Mouse (Mus musculus): ENCODE results near the gene Sox1. TPM values are rescaled to one million over a fixed set of nuclear protein-coding genes. Genes with fewer than 3 reads are reported as not detected.

Gene Sox1
- polyA plus RNA-seq, 1 experiment: not detected

DNA sequence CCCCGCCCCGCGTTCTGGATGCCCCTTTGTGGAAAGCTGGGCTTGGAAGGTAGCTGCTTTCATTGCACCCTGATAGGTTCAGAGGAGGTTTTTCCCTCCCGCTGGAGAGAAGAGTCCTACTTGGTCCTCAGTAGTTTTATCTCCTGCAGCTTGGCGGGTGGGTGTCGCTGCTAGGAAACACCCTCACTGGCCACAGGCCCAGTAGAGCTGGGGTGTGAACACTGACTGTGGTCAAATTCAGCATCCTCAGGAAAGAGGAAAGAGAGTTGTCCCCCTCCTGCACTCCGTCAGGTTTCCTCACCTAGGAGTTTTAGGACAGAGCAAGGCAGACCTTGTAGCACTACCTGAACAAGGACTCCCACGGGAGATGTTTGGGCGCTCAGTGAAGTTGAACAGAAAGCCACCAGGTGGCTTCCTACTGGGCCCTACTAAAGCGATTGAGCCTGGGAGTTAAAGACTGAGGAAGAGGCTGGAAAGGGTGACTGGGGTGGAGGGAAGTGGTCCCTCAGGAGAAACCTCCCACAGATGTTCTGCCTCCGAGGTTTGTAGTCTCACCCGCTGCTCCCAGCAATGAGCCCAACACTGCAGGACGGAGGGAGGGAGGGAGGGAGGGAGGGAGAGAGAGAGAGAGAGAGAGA, 7.8 kb upstream of the Sox1 start:
- WGBS: 3% methylated on average over 13 of the region's 13 CpGs
- Histone ChIP-seq H3K4me1 (ENCODE audit: control insufficient read depth, insufficient read depth, low read length) (no peaks in the 10 kb centered on the region), H3K27ac (ENCODE audit: control insufficient read depth, insufficient read depth, low read depth, low read length, poor library complexity) (no peak overlapping the region)

DNA sequence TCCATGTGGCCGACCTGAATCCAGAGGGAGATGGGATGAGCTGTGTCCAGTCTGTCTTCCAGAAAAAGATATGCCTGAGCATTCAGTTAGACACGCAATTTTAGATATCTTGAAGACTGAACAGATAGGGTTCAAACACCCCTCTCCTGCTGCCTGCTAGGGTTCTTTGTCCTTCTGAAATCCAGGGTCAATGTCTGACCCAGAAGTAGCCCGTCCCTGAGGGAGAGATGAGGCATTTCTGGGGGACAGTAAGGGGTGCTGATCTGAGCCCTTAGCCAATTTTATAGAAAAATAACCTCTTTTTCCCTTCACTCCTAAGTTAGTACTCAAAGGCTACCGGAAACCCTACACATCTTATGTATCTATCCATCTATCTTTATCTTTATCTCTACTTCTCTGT, 7.2 kb upstream of the Sox1 start:
- WGBS: 10% methylated on average over 4 of the region's 4 CpGs
- H3K4me3 ChIP-seq (replicated peaks; ENCODE audit: control insufficient read depth, low read depth, low read length): no peak overlapping the region

More for the DNA sequence above, 7.8 kb upstream of the Sox1 start:
- no peak overlapping the region for H3K4me3 ChIP-seq (replicated peaks; ENCODE audit: control insufficient read depth, low read depth, low read length)
- TF ChIP-seq POLR2A (IDR thresholded peaks at IDR 0.05; ENCODE audit: borderline replicate concordance, control insufficient read depth, low read depth, low read length) (no peak), CTCF (IDR thresholded peaks at IDR 0.05; ENCODE audit: control insufficient read depth, insufficient read depth, low read length) (no peak)

DNA sequence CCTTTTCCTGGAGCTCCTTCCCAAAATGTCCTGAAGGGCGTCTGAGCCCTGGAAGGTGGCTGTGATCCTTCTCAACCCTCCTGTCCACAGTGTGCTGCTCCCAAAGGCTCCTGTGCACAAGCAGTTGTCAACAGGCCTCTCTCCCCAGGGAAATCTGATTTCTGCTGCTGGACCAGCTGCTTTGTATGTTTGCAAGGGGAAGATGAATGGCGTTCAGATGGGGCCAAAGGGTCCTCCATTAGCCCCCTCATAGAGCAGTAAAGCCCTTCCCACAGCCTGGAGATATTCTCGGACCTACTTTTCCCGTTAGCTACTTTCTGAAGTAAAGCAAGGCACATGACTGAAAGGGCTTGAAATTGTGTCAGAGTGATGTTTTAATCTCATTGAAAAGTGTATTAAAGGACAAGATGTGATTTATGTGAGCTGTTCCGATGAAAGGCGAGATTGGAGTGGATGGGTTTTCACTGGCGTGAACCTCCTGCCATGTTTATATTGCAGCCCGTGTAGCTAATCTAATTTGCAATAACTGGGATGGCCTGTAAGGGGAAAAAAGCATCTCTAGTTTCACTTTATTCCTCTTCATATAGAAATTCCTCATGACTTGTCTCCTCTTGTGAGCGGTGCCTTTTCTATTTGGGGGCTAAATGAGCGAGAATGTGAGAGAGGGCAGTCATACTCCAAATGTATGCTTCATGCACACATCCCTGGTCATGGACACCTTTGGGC, 6.5 kb upstream of the Sox1 start:
- 17% methylated on average over 10 of the region's 10 CpGs for WGBS
- TF ChIP-seq CTCF (IDR thresholded peaks at IDR 0.05; ENCODE audit: control insufficient read depth, insufficient read depth, low read length) (no peak), POLR2A (IDR thresholded peaks at IDR 0.05; ENCODE audit: borderline replicate concordance, control insufficient read depth, low read depth, low read length) (no peak)
- H3K27ac ChIP-seq (ENCODE audit: control insufficient read depth, insufficient read depth, low read depth, low read length, poor library complexity): no peak overlapping the region
- no peak overlapping the region for H3K4me3 ChIP-seq (replicated peaks; ENCODE audit: control insufficient read depth, low read depth, low read length)
- H3K4me1 ChIP-seq (ENCODE audit: control insufficient read depth, insufficient read depth, low read length): no peaks in the 10 kb centered on the region

More for the DNA sequence above, 7.2 kb upstream of the Sox1 start:
- Histone ChIP-seq H3K4me1 (ENCODE audit: control insufficient read depth, insufficient read depth, low read length) (no peaks in the 10 kb centered on the region), H3K27ac (ENCODE audit: control insufficient read depth, insufficient read depth, low read depth, low read length, poor library complexity) (no peak overlapping the region)
- TF ChIP-seq POLR2A (IDR thresholded peaks at IDR 0.05; ENCODE audit: borderline replicate concordance, control insufficient read depth, low read depth, low read length): no peak
- no peak for TF ChIP-seq CTCF (IDR thresholded peaks at IDR 0.05; ENCODE audit: control insufficient read depth, insufficient read depth, low read length)

DNA sequence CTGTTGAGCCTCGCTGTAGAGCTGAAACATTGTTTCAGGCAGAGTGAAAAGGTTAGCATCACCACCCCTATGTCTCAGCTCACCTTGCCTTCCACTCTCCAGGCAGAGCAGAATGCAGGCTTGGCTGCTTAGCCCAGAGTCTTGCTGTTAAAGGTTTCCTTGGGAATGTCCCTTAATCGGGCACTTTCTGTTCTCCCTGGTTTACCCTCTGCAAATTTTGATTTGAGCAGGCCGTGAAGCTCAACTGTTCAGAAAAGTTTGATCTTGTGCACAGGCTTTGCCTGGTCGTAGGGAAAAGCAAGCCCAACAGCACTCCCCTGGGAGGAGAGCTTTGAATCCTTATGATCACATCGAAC, 6.0 kb upstream of the Sox1 start:
- Histone ChIP-seq H3K4me1 (ENCODE audit: control insufficient read depth, insufficient read depth, low read length) (no peaks in the 10 kb centered on the region), H3K4me3 (replicated peaks; ENCODE audit: control insufficient read depth, low read depth, low read length) (no peak overlapping the region), H3K27ac (ENCODE audit: control insufficient read depth, insufficient read depth, low read depth, low read length, poor library complexity) (no peak overlapping the region)
- TF ChIP-seq CTCF (IDR thresholded peaks at IDR 0.05; ENCODE audit: control insufficient read depth, insufficient read depth, low read length) (no peak), POLR2A (IDR thresholded peaks at IDR 0.05; ENCODE audit: borderline replicate concordance, control insufficient read depth, low read depth, low read length) (no peak)
- 3% methylated on average over 5 of the region's 5 CpGs for WGBS

DNA sequence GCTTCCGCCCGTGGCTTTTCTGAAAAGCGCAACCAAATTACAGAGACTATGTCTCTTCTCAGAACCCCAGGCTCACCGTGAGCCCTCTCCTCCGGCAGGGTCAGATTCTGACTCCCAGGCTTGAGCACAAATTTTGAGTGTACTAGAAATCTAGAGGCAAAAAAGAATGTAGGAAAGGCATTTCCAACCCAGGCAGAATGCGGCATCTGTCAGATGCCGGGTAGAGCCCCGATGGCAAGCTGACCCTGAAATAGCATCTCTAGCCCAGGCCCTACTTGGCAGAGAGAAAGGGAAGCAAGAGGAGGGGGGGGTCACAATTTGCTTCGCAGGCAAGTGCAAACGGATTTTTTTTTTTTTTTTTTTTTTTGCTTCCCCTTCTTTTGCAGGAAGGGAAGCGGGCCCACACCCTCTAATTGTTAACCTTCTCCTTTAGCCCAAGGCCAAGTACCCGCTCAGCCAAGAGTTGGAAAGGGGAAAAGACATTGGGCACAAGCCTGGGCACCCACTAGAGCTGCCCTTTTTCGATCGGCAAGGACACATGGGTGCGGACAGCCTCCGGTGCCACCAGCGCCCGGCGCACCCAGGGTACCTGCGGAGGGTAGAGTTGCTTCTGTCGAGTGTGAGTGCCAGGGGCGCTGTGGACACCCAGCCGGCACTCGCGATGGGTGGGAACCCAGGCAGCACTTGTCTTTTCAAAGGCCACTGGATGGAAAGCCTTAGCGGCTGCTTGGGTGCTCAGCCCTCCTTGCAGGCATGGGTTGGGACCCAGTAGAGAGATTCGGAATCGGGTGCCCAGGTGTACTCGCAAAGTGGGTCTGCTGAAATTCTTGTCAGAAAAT, 5.1 kb upstream of the Sox1 start:
- no peak overlapping the region for H3K4me3 ChIP-seq (replicated peaks; ENCODE audit: control insufficient read depth, low read depth, low read length)
- H3K4me1 ChIP-seq (ENCODE audit: control insufficient read depth, insufficient read depth, low read length): no peaks in the 10 kb centered on the region
- TF ChIP-seq CTCF (IDR thresholded peaks at IDR 0.05; ENCODE audit: control insufficient read depth, insufficient read depth, low read length) (no peak), POLR2A (IDR thresholded peaks at IDR 0.05; ENCODE audit: borderline replicate concordance, control insufficient read depth, low read depth, low read length) (no peak)
- no peak overlapping the region for H3K27ac ChIP-seq (ENCODE audit: control insufficient read depth, insufficient read depth, low read depth, low read length, poor library complexity)
- 3% methylated on average over 29 of the region's 29 CpGs for WGBS

DNA sequence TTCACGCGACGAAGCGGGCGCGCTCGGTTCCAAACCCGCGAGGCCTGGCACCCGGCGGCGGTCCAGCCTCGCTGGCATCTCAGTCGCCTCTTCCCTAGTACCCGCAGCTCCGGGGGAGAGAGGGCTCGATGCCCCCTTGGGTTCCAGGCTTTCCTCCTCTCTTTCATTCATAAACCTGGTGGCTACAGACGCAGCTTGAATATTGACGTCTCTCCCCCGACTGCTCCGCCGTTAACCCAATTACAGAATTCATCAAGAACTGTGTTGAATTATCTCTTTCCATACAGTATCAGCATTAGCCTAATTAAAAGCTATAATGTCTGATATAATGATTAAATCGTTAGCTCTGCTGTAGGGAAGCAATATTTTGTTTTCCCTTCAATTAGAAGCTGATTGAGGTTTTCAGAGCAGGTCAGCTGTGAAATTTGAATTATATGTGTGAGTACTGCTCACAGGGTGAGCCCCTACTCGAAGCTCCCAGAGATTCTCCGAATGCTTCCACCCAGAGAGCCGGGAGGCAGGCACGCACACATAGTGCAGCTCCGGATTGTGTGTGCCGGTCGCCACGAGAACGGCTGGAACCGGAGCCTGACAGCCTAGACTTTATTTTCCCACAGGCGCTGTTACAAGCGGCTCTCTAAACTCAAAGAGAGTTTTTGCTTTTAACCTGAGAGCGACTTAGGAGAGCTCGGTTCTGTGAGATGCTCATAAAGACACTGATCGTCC, 4.3 kb upstream of the Sox1 start:
- 9% methylated on average over 38 of the region's 38 CpGs for WGBS

DNA sequence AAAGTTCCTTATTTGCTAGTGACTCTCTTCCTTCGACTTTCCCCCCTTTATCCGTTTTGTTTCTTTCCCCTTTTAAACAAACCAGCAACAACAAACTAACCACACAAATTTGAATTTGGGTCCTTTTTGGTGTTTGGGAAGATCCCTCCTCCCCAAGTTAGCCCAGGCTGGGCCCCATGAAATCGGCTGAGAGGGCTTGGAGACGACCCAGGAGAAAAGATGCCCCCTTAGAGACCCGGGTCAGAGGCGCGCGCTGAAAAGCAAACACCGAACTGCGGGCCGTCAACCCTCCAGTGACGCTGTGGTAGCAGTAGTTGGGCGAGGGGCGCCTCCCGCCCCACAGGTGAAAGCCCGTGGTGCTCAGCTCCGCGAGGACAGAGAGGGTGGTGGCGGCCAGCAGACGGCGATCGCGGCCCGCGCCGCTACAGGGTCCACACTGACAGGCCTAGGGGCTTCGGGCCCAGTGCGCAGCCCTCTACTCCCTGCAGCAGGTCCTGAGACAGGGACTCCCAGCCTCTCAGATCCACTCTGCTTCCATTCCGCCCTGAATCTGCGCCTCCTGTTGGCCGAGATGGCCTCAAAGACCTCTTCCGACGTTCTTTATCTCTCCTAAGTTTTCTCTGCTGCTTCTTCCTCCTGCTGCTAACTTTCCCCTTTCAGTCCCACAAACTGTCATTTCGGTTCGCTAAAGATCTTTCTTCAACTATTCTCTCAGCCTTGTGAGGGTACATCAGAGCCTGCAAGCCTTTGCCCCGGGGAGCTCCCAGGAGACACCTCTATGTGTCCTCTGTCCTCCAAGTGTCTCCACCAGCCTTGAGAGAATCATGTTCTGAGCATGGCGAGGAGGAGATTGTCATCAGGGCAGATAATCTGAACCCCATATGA, 3.5 kb upstream of the Sox1 start:
- no peaks in the 10 kb centered on the region for H3K4me1 ChIP-seq (ENCODE audit: control insufficient read depth, insufficient read depth, low read length)
- TF ChIP-seq POLR2A (IDR thresholded peaks at IDR 0.05; ENCODE audit: borderline replicate concordance, control insufficient read depth, low read depth, low read length): no peak
- no peak for TF ChIP-seq CTCF (IDR thresholded peaks at IDR 0.05; ENCODE audit: control insufficient read depth, insufficient read depth, low read length)
- no peak overlapping the region for H3K4me3 ChIP-seq (replicated peaks; ENCODE audit: control insufficient read depth, low read depth, low read length)
- WGBS: 6% methylated on average over 37 of the region's 37 CpGs
- no peak overlapping the region; the same call in 1 of the 2 replicates for H3K27ac ChIP-seq (ENCODE audit: control insufficient read depth, insufficient read depth, low read depth, low read length, poor library complexity)

More for the DNA sequence above, 4.3 kb upstream of the Sox1 start:
- H3K4me3 ChIP-seq (replicated peaks; ENCODE audit: control insufficient read depth, low read depth, low read length): no peak overlapping the region
- TF ChIP-seq POLR2A (IDR thresholded peaks at IDR 0.05; ENCODE audit: borderline replicate concordance, control insufficient read depth, low read depth, low read length) (no peak), CTCF (IDR thresholded peaks at IDR 0.05; ENCODE audit: control insufficient read depth, insufficient read depth, low read length) (no peak)
- no peaks in the 10 kb centered on the region for H3K4me1 ChIP-seq (ENCODE audit: control insufficient read depth, insufficient read depth, low read length)
- no peak overlapping the region for H3K27ac ChIP-seq (ENCODE audit: control insufficient read depth, insufficient read depth, low read depth, low read length, poor library complexity)

Data from bone marrow, adult 2 months (tissue).